Mouse (Mus musculus) common myeloid progenitor, adult 5-6 weeks (primary cell): Measurements from ENCODE around the gene Slc16a12. TPM values are rescaled to one million over a fixed set of nuclear protein-coding genes. Genes with fewer than 3 reads are reported as not detected.

Experiments
- total RNA-seq: library from RNA; stranded (forward); fragments of 200-1000, 187-1606 nt; gene quantifications from 2 replicates; pipeline ENCODE4 v1.2.3, GENCODE M21; 2017

The Slc16a12 gene
- total RNA-seq, 1 experiment from 2014 or later = 0.18 TPM

Other genes starting within 250 kb of the Slc16a12 start
- 21.6 and 22.7 TPM in 2 replicates for gene Lipa, start 219.8 kb downstream of the Slc16a12 start, total RNA-seq
- gene Ifit2, start 196.6 kb downstream of the Slc16a12 start, total RNA-seq = 16.7 and 22.7 TPM in 2 replicates
- 1.6 TPM in 1 of 2 replicates, not detected in the other for gene Ifit3, start 163.8 kb downstream of the Slc16a12 start, total RNA-seq
- not detected in 2 replicates for gene Ifit1bl1, start 145.3 kb downstream of the Slc16a12 start, total RNA-seq
- gene Ifit3b, start 139.3 kb downstream of the Slc16a12 start, total RNA-seq = not detected in 2 replicates
- gene Ifit1bl2, start 106.5 kb downstream of the Slc16a12 start, total RNA-seq = 1.6 TPM in 1 of 2 replicates, not detected in the other
- gene Ifit1, start 106.4 kb downstream of the Slc16a12 start, total RNA-seq = 0.15 and 1.7 TPM in 2 replicates
- 13.1 and 15.7 TPM in 2 replicates for gene Pank1, start 132.2 kb upstream of the Slc16a12 start, total RNA-seq
- 146 and 147 TPM in 2 replicates for gene Kif20b, start 175.1 kb upstream of the Slc16a12 start, total RNA-seq